Mouse (Mus musculus) heart, embryonic 14.5 days (tissue): ENCODE measurements around the gene Bpi. TPM values are rescaled to one million over a fixed set of nuclear protein-coding genes. Genes with fewer than 3 reads are reported as not detected.

ENCODE experiments used
- microRNA-seq: library from miRNA; unstranded; fragments of <30 nt; microRNA quantifications from one replicate; pipeline ENCODE4, GENCODE M21; 2016
- polyA plus RNA-seq: library from polyadenylated mRNA; unstranded; fragments of >200 nt; fragmentation: Nextera tagmentation; extraction: Ambion mirVana; gene quantifications from 2 replicates; pipeline ENCODE4 v1.2.1, GENCODE M21; 2014

The Bpi gene
- polyA plus RNA-seq, 1 experiment from 2014 or later: not detected

Small RNA genes within 50 kb of the gene (microRNA-seq; reads per million reads assigned to microRNA genes)
- not detected for gene Mir7685

Other genes starting within 250 kb of the Bpi start
- gene Tti1, start 229.7 kb upstream of the Bpi start, polyA plus RNA-seq: 23.5 and 24.4 TPM in 2 replicates
- 25.8 and 28.4 TPM in 2 replicates for gene Rprd1b, start 229.6 kb upstream of the Bpi start, polyA plus RNA-seq
- gene Tgm2, start 111.7 kb upstream of the Bpi start, polyA plus RNA-seq: 140 and 160 TPM in 2 replicates
- 1.2 and 1.3 TPM in 2 replicates for gene D630003M21Rik, start 28.9 kb upstream of the Bpi start, polyA plus RNA-seq
- gene Lbp, start 48.4 kb downstream of the Bpi start, polyA plus RNA-seq: 18.0 and 19.6 TPM in 2 replicates
- 0.23 and 0.45 TPM in 2 replicates for gene Snhg11, start 117.5 kb downstream of the Bpi start, polyA plus RNA-seq
- gene Ralgapb, start 151.8 kb downstream of the Bpi start, polyA plus RNA-seq: 13.8 and 17.8 TPM in 2 replicates
- not detected in 2 replicates for gene Adig, start 244.5 kb downstream of the Bpi start, polyA plus RNA-seq